Mouse (Mus musculus) heart, postnatal 25 days (tissue): Measurements from ENCODE around the gene Rnf34. TPM values are rescaled to one million over a fixed set of nuclear protein-coding genes. Genes with fewer than 3 reads are reported as not detected.

Source experiments
- DNase-seq: peaks from one replicate; pipeline ENCODE4 v3.0.0; 2022; ENCODE audit warnings: low spot score
- intact Hi-C: fragments of 180-260 bp; cut with DNase I; formaldehyde crosslinking; loops from one replicate; pipeline ENCODE4 v1.15.1; 2025
- total RNA-seq, 2 experiments: library from RNA; stranded (reverse); gene quantifications; 2 replicates each; pipeline ENCODE4 v1.2.3; 2021

Rnf34 gene
- total RNA-seq, 2 experiments from 2014 or later, result 24.0 to 28.2 TPM

DNA sequence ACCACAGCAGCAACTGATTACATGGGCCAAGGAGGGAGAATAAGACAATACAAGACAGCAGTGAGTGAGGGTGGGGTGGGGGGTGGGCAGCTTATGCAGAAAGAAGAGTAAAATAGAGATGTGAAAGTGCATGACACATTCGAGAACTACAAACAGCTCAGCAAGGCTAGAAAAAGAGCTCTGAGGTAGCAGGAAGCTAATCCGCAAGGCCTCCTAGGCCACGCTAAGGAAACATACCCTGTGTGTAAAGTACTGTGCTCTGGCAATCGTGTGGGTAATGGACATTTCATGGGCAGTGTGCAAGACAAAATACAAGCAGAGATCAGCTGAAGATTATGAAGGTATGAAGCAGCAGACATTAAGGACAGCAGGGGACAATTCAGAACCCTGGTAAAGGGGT, 45.0 kb downstream of the Rnf34 start:
- intact Hi-C loops, result loop anchor here (5.0 kb wide), 1 partner anchor 73 kb away; the partner anchor contains the start of gene Anapc5
- no peak for DNase-seq

DNA sequence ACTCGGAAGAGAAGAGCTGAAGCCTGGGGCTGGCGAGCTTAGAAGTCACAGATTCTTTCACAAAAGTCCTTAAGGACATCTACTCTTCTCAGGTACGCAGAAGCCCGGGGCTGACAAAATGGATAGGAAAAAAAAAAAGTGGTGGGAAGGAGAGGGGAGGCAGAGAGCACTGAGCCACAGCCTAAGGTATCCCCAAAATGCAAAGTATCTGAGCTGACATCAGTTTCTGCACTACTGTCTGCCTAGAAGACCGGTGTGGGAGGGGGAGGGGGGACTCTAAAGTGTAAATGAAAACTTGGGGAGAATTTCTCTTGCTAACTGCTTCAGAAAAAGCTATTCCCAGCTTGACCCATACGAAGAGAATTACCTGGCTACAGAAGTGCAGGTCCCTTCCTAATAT, 48.3 kb downstream of the Rnf34 start:
- intact Hi-C loops, result loop anchor here (5.0 kb wide), 1 partner anchor 76 kb away; the partner anchor contains the start of gene Anapc5

DNA sequence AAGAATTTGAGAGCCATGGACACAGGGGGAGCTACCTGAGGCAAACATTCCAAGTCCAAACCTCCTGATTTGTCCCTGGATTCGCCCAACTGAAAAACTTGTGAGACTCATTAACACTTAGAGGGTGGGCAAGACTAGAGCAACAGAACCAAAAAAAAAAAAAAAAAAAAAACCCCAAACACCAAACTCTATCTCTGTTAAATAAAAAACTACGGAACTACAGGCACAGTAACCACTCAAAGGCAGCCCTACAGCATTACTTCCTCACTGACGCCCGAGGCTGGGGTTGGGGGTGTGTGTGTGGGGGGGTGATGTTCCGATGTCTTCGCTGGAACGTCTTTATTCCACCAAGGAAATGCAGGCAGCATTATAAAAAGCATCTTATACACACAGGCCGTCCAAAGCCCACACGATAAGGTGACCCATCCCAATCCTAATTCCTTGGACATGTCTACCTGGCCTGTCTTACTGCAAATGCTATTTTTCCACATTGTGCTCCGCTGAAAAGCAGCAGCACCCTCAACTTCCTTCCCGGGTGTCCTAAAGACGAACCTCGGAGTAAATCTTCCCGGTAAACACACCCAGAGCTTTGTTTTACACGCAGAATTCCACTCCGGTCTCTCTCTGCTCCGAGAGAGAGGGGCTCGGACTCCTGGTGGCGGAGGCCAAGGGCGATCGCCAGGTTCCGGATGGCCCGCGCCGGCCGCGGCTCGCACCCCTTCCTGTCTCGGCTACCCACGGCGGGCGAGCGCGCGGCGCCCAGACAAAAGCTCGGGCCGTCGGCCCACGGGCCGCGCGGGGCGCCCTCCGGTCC, 49.3 kb downstream of the Rnf34 start:
- no peak for DNase-seq
- intact Hi-C loops, result loop anchor here (5.0 kb wide), 1 partner anchor 77 kb away; the partner anchor contains the start of gene Anapc5

More for the DNA sequence above, 48.3 kb downstream of the Rnf34 start:
- no peak for DNase-seq

DNA sequence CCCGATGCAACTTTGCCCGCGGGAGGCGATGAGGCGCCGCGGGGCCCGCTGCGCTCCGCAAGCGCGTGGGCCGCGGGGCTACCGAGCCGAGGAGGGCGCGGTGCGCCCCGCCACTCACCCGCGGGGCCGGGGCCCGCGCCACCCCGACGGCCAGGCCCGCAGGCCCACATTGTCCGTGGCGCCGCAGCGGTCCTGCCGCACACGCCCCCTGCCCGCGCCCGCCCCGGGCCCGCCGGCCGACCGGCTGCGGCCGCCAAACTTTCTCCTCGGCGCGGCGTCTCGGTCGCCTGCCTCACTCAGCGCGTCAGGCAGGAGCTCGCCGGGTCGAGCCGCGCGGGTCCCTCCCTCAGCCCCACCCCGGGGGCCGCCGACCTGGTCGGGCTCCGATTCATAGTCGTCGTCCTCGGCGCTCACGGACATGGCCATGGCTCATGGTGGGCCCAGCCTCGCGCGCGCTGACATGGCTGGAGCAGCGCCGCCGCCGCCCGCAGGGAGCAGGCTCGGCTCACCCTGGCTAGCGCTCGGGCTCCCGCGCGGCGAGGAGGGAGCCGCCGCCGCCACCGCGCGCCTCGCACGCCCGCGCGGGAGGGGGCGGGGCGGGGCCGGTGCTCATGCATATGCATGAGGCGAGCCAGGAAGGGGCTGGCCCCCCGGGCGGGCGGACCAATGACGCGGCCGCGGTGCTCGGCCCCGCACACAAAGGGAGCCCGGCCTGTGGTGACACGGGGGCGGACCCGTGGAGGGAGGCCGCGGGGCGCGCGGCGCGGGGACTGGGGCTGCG, 50.1 kb downstream of the Rnf34 start:
- DNase-seq, result peak; percentile 83
- intact Hi-C loops, result loop anchor here (5.0 kb wide), 1 partner anchor 78 kb away; the partner anchor contains the start of gene Anapc5

DNA sequence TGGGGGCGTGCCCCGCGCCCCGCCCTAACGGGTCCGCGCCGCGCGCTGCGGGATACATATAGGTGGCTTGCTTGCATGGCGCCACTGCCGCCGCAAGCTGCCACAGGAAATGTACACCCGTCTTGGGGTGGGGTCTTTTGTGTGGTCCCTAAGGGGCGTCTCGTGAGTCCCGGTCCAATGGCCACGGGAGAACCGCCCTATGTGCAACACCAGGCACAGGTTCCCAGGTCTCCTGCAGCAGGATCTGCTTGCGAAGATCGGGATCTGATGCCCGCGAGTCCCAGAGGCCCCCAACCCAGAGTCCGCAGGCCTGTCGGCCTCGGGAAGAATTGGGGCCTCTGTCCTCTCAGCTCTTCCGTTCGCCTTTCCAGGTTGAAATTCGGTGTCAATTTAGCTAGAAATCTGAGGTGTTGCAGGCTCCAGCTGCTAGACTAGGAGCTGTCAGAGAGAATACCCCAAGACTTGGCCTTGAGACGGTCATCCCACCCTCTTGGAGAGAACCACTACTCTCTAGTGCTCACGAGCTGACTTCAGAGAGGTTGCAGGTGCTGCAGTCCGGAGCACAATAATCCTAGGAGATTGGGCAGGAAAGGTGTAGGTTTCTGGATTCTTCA, 50.8 kb downstream of the Rnf34 start:
- no peak for DNase-seq
- intact Hi-C loops, result no loop called here

DNA sequence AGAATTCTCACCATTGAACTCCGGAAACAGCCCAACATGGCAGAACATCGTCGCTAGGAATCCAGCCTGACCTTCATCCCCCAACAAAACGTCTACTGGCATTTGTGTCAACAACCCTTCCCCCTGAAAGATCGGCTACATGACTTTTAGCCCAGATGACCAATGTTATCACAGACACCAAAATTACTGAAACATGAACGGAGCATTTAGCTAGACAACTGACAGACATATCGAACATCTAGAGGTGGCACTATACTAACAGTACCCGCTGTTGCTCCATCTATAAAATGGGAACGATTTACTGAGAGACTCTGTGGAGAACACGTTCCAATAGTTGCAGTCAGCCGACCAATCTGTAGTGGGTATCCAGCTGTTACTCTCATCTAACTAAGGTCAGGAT, 51.3 kb downstream of the Rnf34 start:
- intact Hi-C loops, result no loop called here
- no peak for DNase-seq

DNA sequence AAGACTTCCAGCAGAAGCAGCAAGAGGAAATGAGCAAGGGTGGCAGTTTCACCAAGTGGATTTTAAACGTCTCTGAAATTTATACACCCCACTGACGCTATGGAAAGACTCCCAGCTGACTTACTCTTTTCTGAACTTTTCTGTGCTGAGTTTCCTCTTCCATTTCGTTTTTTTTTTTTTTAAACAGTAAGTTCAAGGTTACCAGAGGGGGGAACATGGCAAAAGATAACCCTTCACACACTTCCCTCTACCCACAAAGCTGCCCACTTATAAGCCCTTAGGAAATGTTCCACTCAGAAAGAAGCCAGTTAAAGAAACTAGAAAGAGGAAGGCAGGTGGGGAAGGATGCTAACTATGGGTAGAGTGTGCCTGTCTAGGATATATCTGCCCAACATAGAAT, 51.8 kb downstream of the Rnf34 start:
- intact Hi-C loops, result no loop called here
- DNase-seq, result no peak

DNA sequence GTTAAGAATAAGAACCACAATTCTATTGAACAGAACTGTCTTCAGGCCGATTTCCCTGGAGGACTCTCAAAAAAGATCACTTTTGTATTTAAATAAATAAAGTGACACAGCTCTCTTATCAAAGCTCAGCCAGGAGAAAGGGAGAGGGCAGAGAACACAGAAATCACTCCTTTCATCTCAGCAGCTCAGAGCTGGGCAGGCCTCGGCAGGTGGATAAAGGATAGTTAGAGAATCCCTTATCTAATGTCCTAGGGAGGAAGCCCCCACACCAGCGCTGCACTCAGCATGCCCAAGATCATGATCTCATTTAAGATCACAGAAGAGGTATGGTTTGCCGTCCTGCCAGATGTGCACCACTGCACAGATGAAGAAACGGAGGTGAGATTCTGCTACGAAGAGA, 52.4 kb downstream of the Rnf34 start:
- no peak for DNase-seq

DNA sequence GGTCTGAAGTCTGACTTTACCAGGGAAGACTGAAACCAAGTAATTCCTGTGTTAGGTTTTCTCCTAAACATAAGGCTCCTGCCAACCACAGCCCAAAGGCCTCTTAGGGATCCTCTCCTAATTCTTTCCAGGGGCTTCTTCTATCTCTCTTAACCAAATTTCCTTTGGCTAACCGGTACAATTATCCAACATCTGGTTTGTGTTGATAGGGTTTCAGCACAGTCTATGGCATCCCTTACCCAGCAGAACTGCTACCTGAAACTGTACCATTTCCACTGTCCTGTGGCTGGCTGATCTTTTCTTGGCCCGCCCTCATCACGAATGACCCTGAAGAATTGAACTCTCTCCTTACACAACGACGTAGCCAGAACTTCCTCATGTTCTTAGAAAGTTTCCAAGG, 53.3 kb downstream of the Rnf34 start:
- no peak for DNase-seq

More for the DNA sequence above, 52.4 kb downstream of the Rnf34 start:
- intact Hi-C loops, result no loop called here

DNA sequence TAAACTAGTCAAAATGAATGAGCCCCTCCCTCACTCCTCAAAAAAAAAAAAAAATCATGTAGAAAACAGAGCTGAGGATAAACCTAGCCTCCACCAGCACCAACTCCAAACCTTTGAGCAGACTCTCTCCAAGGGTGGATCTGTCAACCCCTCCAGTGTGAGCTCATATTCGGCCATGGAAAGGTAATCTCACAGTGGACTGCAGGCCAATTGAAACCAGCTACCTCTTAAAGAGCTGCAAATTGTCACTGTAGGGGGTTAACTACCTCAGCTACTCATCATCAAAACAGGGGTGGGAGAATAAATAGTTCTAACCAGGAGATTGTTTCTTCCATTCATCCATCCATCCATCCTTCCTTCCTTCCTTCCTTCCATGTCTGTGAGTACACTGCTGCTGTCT, 57.3 kb downstream of the Rnf34 start:
- intact Hi-C loops, result no loop called here

More for the DNA sequence above, 53.3 kb downstream of the Rnf34 start:
- intact Hi-C loops, result no loop called here

DNA sequence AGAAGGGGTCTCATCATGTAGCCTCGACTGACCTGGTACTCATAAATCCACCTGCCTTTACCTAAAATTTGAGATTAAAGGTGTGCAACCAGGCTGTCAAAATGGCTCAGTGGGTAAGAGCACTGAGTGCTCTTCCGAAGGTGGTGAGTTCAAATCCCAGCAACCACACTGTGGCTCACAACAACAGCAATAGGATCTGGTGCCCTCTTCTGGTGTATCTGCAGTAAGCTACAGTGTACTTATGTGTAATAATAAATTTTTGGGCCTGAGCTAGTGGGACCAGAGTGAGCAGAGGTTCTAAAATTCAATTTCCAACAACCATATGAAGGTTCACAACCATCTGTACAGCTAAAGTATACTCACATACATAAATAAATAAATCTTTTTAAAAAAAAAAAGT, 58.2 kb downstream of the Rnf34 start:
- DNase-seq, result no peak
- intact Hi-C loops, result no loop called here

More for the DNA sequence above, 57.3 kb downstream of the Rnf34 start:
- DNase-seq, result no peak

DNA sequence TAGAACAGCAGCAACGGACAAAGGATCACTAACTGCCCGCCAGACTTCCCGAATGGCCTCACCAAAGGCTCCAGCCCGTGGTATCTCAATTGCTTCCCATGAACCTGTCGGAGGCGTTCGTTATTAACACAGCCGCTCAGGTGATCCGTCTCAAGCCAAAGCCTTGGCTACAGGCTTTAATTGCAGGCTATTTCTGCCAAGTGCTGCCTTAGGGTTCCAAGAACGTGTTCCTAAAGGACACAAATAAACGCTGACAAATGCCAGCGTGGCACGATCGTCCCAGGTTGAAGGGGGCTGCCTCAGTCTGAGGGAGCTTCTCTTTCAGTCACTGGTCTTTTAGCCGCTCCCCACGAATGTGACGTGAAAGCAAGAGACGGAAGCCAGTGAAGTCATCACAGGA, 59.6 kb downstream of the Rnf34 start:
- DNase-seq, result no peak
- intact Hi-C loops, result no loop called here

DNA sequence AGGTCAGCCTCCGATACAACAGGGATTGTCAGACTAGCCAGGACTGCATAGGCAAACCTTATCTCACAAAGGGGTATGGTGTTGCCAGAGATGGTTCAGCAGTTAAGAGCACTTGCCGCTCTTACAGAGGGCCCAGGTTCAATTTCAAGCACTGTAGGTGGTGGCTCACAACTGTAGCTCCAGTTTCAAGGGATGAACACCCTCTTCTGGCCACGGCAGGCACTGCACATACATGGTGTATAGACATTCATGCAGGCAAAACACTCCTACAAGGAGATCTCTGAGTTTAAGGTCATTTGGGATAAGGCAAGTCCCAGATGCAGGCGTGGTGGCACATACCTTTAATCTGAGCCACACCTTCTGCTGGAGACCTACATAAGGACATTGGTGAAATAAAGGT, 63.0 kb downstream of the Rnf34 start:
- no peak for DNase-seq
- intact Hi-C loops, result no loop called here

DNA sequence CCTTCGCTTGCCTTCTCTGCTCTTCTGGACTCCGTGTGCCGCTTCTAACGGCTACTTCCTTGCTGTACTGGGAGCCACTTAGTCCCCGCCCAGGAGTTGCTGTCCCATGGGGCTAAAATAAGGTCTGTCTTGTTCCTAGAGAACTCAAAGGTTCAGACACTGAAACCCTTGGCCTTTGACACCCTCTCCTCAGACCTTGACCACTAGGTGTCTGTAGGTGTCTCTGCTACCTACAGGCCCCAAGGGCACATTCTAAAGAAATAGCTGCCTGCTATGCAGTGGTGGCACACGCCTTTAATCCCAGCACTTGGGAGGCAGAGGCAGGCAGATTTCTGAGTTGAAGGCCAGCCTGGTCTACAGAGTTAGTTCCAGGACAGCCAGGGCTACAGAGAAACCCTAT, 66.3 kb downstream of the Rnf34 start:
- intact Hi-C loops, result no loop called here
- no peak for DNase-seq

DNA sequence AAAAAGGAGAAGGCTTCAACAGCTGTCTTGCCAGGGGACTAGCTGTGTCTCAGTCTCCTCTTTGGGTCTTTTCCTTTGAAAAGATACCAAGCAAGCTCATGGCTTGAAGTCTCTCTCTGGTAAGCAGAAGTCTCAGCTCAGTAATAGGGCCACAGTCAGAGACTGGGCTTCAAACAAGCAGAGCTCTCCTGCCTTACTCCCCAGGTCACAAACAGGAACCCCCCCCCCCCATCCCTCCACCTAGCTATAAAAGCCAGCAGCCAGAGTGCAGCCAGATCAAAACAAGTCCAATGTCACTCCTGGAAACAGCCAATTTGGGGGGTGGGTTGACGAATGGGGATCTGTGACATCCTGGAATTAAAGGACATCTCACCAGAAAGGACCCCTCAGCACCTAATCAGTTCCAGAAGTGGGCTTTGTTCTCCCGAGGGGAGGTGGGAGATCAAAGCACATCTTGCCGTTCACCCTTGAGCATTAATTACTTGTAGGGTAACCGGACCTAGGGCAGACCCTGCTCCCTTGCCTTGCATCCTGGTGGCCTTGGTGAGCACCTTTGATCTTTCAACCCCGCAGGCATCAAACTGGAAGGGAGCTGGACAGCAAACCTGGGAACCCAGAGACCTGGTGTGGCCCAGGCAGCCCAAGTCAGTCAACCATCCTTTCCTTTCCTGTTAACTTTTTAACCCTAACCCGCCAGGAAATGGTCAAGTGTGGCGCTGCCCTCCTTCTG, 68.3 kb downstream of the Rnf34 start:
- DNase-seq, result no peak
- intact Hi-C loops, result no loop called here

DNA sequence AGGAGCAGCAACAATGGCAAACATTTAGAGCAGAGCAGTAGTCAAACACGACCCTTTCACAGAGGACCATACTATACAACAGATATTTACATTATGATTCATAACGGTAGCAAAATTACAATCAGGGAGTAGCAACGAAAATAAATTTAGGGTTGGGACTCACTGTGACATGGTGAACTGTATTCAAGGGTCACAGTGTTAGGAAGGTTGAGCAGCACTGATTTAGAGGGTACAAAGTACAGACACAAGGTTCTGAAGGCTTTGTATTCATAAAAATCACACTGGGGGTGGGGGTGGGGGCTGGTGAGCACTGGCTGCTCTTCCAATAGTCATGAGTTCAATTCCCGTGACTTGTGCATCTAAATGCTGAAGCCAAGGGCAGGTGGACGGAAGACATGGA, 70.7 kb downstream of the Rnf34 start:
- intact Hi-C loops, result no loop called here
- DNase-seq, result no peak
